31 mouse cellular contexts compared by ENCODE assay signal in the genomic region with DNA sequence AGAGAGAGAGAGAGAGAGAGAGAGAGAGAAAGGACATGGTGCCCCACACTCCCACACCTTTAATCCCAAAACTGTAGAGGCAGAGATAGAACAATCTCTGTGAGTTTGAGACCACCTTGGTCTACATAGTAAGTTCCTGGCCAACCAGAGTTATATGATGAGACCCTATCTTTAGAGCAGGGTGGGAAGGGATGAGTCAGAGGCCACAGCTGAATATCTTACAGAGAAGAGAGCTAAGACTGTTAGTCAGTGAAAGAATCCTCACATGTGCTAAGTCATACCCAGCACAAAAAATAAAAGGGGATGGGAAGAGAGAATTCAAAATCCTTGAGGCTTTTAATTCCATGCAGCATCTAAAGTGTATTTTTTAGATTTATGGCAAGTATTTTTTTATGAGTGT. TPM values are rescaled to one million over a fixed set of nuclear protein-coding genes. Genes with fewer than 3 reads are reported as not detected.
"Had no signal": no experiment of that assay in that cellular context is flagged by ENCODE, and none has a peak within 500 bp of the region (broad histone marks: within the 10 kb centered on the region; RNA-seq: fewer than 3 reads in every experiment).

No protein-coding gene starts in this region.

- H3K27ac ChIP-seq: gastrocnemius, adult 2 months; heart, embryonic 10.5 days; hindbrain, embryonic 10.5 days; hindbrain, embryonic 12.5 days; hindbrain, embryonic 14.5 days; intestine, embryonic 15.5 days; left cerebral cortex, adult 2 months; limb, embryonic 10.5 days; limb, embryonic 12.5 days; liver, embryonic 13.5 days had no signal

- H3K4me3 ChIP-seq: gastrocnemius, adult 2 months; heart, embryonic 10.5 days; heart, embryonic 12.5 days; hindbrain, embryonic 10.5 days; hindbrain, embryonic 12.5 days; intestine, embryonic 15.5 days; left cerebral cortex, adult 2 months; limb, embryonic 10.5 days; limb, embryonic 12.5 days; liver, embryonic 13.5 days had no signal

- H3K27me3 ChIP-seq: heart, embryonic 12.5 days; hindbrain, embryonic 12.5 days; intestine, embryonic 15.5 days; limb, embryonic 12.5 days; liver, embryonic 13.5 days had no signal

- DNase-seq: gastrocnemius, adult 2 months; gastrocnemius, postnatal 10 days; gastrocnemius, postnatal 25 days; heart, adult 18-20 months; heart, postnatal 10 days; heart, postnatal 4 days; kidney, adult 18-20 months; kidney, adult 8-10 months; kidney, postnatal 10 days; kidney, postnatal 25 days; layer of hippocampus, adult 9-11 months; liver; liver, embryonic 13.5 days had no signal

- H3K36me3 ChIP-seq: heart, embryonic 10.5 days; heart, embryonic 12.5 days; hindbrain, embryonic 10.5 days; hindbrain, embryonic 12.5 days; intestine, embryonic 15.5 days; limb, embryonic 10.5 days; limb, embryonic 12.5 days; liver, embryonic 13.5 days had no signal

- H3K4me1 ChIP-seq: heart, embryonic 12.5 days; hindbrain, embryonic 10.5 days; hindbrain, embryonic 12.5 days; intestine, embryonic 15.5 days; liver, embryonic 13.5 days had no signal

RNA-seq across cellular contexts. Expression of gene Gm5129, which starts 24.1 kb away (rescaled TPM):
- polyA plus RNA-seq: heart, embryonic 10.5 days; heart, embryonic 12.5 days; heart, embryonic 14.5 days; heart, embryonic 16.5 days; hindbrain, embryonic 10.5 days; hindbrain, embryonic 12.5 days; hindbrain, embryonic 14.5 days; hindbrain, embryonic 16.5 days; inflammation-experienced regulatory T-cells, adult 6 months; intestine, embryonic 15.5 days; intestine, postnatal 0 days; kidney, embryonic 14.5 days; kidney, embryonic 16.5 days; large intestine, adult 2 months; limb, embryonic 12.5 days; liver, embryonic 11.5 days; liver, embryonic 13.5 days had no signal
